Mouse (Mus musculus): ENCODE results near the gene Foxf1.

The Foxf1 gene

GRCm38 (mm10) chr8:121130522-121130921, 46.3 kb downstream of the Foxf1 start:
- DNase-seq (ENCODE audit: low read depth): no peak

DNA sequence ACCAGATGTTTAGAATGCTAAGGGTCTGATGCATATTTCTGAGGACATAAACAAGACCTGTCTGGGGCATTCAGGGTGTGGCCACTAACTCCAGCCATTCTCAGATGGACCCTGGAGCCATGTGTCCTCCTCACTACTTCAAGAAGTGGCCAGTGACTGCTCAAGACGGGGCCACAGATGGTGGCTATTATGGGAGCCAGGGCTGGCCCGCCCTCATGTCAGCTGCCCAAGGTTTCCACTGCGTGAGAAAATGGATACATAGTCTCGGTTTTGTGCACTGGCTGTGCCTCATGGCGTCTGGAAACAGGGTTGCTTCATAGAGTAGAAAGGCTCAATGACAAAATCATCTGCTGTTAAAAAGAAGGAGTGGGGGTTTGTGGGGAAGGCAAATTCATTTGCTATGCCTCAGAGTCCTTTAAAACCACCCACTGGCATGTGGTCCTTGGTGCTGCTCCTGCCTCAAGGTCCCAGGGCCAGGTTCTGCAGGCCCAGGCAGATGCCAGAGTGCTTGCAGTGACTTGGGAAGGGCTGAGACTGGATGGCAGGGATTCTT, 48.9 kb downstream of the Foxf1 start:
- no peak for DNase-seq (ENCODE audit: low read depth)

DNA sequence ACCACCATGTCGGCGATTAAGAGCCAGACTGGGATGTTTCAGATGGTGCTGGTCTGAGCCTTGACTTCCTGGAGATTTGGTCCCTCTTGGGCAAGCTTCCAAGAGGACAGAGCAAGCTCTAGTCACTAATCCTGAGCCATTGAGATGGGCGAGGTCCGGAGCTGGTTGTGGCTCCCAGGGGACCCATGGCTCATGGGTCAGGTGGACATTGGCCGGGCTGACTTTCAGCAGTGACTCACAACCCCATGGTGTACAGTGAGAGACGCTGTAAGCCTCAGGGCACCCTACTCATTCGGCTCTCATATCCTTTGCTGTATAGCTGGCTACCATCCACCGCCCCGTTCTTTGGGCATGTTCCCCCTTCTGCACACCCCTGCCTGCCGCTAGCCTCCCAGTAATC, 49.9 kb downstream of the Foxf1 start:
- no peak for DNase-seq (ENCODE audit: low read depth)

GRCm38 (mm10) chr8:121134512-121134911, 50.3 kb downstream of the Foxf1 start:
- no peak for DNase-seq (ENCODE audit: low read depth)

DNA sequence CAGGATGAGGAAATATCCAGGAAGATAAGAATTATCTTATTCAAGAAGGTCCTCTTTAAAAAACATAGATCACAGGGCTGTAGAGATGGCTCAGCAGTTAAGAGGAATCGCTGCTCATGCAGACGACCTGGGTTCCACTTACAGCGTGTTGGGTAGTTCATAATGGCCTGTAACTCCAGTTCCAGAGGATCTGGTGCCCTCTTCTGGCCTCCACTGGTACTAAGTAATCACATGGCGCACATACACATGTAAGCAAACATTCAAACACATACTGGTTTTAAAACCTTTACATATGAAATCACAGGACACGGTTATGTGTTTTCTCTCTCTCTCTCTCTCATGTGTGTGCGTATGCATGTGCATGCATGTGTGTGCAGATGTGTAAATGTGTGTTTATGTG, 52.7 kb downstream of the Foxf1 start:
- no peak for DNase-seq (ENCODE audit: low read depth)
